Mouse (Mus musculus) bone marrow, adult 2 months (tissue): ENCODE data around the gene Nadsyn1.

Experiments used
- CTCF ChIP-seq: fragments of 200-500 bp; IDR thresholded peaks from 2 replicates; pipeline ENCODE4 v1.5.1; 2011; ENCODE audit warnings: low read length, control low read depth; ENCODE audit not compliant: control insufficient read depth, insufficient read depth
- POLR2A ChIP-seq: fragments of 200-500 bp; IDR thresholded peaks from 2 replicates; pipeline ENCODE4 v1.6.1; 2011; ENCODE audit warnings: low read depth, mild to moderate bottlenecking, control low read depth, low read length, borderline replicate concordance; ENCODE audit not compliant: control insufficient read depth

DNA sequence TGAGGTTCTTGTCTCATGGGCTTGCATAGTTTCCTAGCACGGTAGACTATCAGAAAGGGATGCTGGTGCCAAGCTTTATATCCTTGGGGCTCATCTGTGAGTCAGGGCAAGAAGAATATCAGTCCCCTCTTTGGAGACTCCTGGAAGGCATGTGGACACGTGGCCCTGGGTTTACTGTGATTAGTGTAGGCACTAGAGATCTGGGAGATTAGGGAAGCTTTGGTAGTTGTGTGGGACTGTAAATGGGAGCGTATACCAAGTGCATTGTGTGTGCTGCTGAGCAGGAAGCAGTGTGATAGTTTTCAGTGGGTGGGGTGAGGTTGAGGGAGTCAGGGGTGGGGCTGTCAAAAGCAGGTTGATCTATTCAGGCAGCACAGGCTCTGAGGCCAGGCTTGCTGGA lies 12.3 kb upstream of the Nadsyn1 start:
- no peak for TF ChIP-seq CTCF
- no peak for TF ChIP-seq POLR2A
